ENCODE assay signal across 15 mouse cellular contexts in genomic region chr13:95880633-95881032, GRCm38 (mm10). TPM values are rescaled to one million over a fixed set of nuclear protein-coding genes. Genes with fewer than 3 reads are reported as not detected.
A peak's percentile ranks its signal among the peaks of the same experiment; 100 is the strongest.
DNase-seq lines count a peak whose midpoint lies in the region; ATAC-seq lines count a peak whose summit lies in the region.
"Had no signal": no experiment of that assay in that cellular context is flagged by ENCODE, and none has a peak within 500 bp of the region (broad histone marks: within the 10 kb centered on the region; RNA-seq: fewer than 3 reads in every experiment).

No protein-coding gene starts in this region.

- ATAC-seq in limb, embryonic 13.5 days (ENCODE audit: low FRiP score, low read depth) = peak; percentile 61; the same call in 1 of the 2 replicates
- ATAC-seq in embryonic facial prominence, embryonic 14.5 days (ENCODE audit: low read depth) = peak; percentile 88
- peak; percentile 79 for ATAC-seq in hindbrain, embryonic 16.5 days
- ATAC-seq: inflammation-experienced regulatory T-cells, adult 6 months; Patski had no signal

- 45% methylated on average over 6 of the region's 6 CpGs for WGBS in limb, embryonic 13.5 days
- WGBS in limb, embryonic 10.5 days = 84% methylated on average over 6 of the region's 6 CpGs
- WGBS in embryonic facial prominence, embryonic 14.5 days = 37% methylated on average over 6 of the region's 6 CpGs
- WGBS in hindbrain, embryonic 16.5 days = 53% methylated on average over 6 of the region's 6 CpGs

- H3K9me3 ChIP-seq in limb, embryonic 13.5 days = no peaks in the 10 kb centered on the region
- H3K9me3 ChIP-seq in limb, embryonic 10.5 days (replicated peaks) = no peaks in the 10 kb centered on the region
- H3K9me3 ChIP-seq in embryonic facial prominence, embryonic 14.5 days (ENCODE audit: control insufficient read depth, low read length) = peaks cover 4% of the 10 kb centered on the region; the same call in 1 of the 2 replicates
- H3K9me3 ChIP-seq in hindbrain, embryonic 16.5 days (ENCODE audit: control insufficient read depth, low read length) = no peaks in the 10 kb centered on the region
- H3K9me3 ChIP-seq: heart, embryonic 10.5 days had no signal

- H3K27ac ChIP-seq in limb, embryonic 13.5 days = 0 out of 2 replicates have a peak overlapping the region, but pooled peaks have one; percentile 3
- no peak overlapping the region for H3K27ac ChIP-seq in limb, embryonic 10.5 days
- H3K27ac ChIP-seq in embryonic facial prominence, embryonic 14.5 days (replicated peaks; ENCODE audit: low read depth, low read length) = no peak overlapping the region
- no peak overlapping the region for H3K27ac ChIP-seq in hindbrain, embryonic 16.5 days (ENCODE audit: low read depth, low read length)
- H3K27ac ChIP-seq: heart, embryonic 10.5 days; left cerebral cortex, adult 2 months; macrophage had no signal

- no peak overlapping the region for H3K9ac ChIP-seq in limb, embryonic 13.5 days
- no peak overlapping the region for H3K9ac ChIP-seq in embryonic facial prominence, embryonic 14.5 days (ENCODE audit: low read depth, low read length)
- H3K9ac ChIP-seq in hindbrain, embryonic 16.5 days (ENCODE audit: low read depth, low read length) = no peak overlapping the region

- H3K4me2 ChIP-seq in limb, embryonic 13.5 days (replicated peaks) = no peak overlapping the region
- no peak overlapping the region for H3K4me2 ChIP-seq in embryonic facial prominence, embryonic 14.5 days (ENCODE audit: low read depth, low read length)
- no peak overlapping the region for H3K4me2 ChIP-seq in hindbrain, embryonic 16.5 days (ENCODE audit: low read length)

- no peak overlapping the region for H3K4me3 ChIP-seq in limb, embryonic 13.5 days
- no peak overlapping the region for H3K4me3 ChIP-seq in limb, embryonic 10.5 days
- no peak overlapping the region for H3K4me3 ChIP-seq in embryonic facial prominence, embryonic 14.5 days (ENCODE audit: low read depth, low read length)
- H3K4me3 ChIP-seq in hindbrain, embryonic 16.5 days (ENCODE audit: low read length) = no peak overlapping the region
- H3K4me3 ChIP-seq: heart, embryonic 10.5 days; left cerebral cortex, adult 2 months had no signal

- no peaks in the 10 kb centered on the region for H3K27me3 ChIP-seq in limb, embryonic 13.5 days
- H3K27me3 ChIP-seq in limb, embryonic 10.5 days (ENCODE audit: low read depth, poor library complexity, severe bottlenecking) = no peaks in the 10 kb centered on the region
- no peaks in the 10 kb centered on the region for H3K27me3 ChIP-seq in embryonic facial prominence, embryonic 14.5 days (replicated peaks; ENCODE audit: control insufficient read depth, insufficient read depth, low read length)
- no peaks in the 10 kb centered on the region for H3K27me3 ChIP-seq in hindbrain, embryonic 16.5 days (replicated peaks; ENCODE audit: control insufficient read depth, insufficient read depth, low read length)
- H3K27me3 ChIP-seq: Patski had no signal

- DNase-seq in limb, embryonic 10.5 days (ENCODE audit: low spot score) = no peak
- DNase-seq in embryonic facial prominence, embryonic 14.5 days (ENCODE audit: low spot score) = peak; percentile 83
- DNase-seq in kidney, postnatal 4 days = peak; percentile 20 to 33
- DNase-seq in left cerebral cortex, adult 18-20 months (ENCODE audit: low spot score in 2 of 2) = no peak
- no peak for DNase-seq in thymus, postnatal 0 days (ENCODE audit: low spot score)
- DNase-seq in layer of hippocampus, adult 9-11 months = no peak
- DNase-seq: adrenal gland, adult 8-10 months; cerebellum, adult 11 months had no signal

- peaks cover 30% of the 10 kb centered on the region for H3K4me1 ChIP-seq in limb, embryonic 13.5 days
- peaks cover 16% of the 10 kb centered on the region for H3K4me1 ChIP-seq in limb, embryonic 10.5 days
- H3K4me1 ChIP-seq in embryonic facial prominence, embryonic 14.5 days (ENCODE audit: control insufficient read depth, insufficient read depth, low read length) = peaks cover 12% of the 10 kb centered on the region; the same call in 1 of the 2 replicates
- no peaks in the 10 kb centered on the region for H3K4me1 ChIP-seq in hindbrain, embryonic 16.5 days (ENCODE audit: control insufficient read depth, insufficient read depth, low read depth, low read length)
- H3K4me1 ChIP-seq: heart, embryonic 10.5 days had no signal

- no peaks in the 10 kb centered on the region for H3K36me3 ChIP-seq in limb, embryonic 13.5 days
- H3K36me3 ChIP-seq in limb, embryonic 10.5 days = no peaks in the 10 kb centered on the region
- H3K36me3 ChIP-seq in embryonic facial prominence, embryonic 14.5 days (ENCODE audit: control insufficient read depth, insufficient read depth, low read length) = no peaks in the 10 kb centered on the region
- H3K36me3 ChIP-seq in hindbrain, embryonic 16.5 days (ENCODE audit: control insufficient read depth, insufficient read depth, low read length) = no peaks in the 10 kb centered on the region
- H3K36me3 ChIP-seq: heart, embryonic 10.5 days had no signal

RNA-seq across cellular contexts. Expression of gene Iqgap2, which starts 11.1 kb away (rescaled TPM):
- polyA plus RNA-seq in limb, embryonic 13.5 days (2015; fragmentation: Nextera tagmentation; extraction: Ambion mirVana) = 12.6 and 13.6 TPM in 2 replicates
- polyA plus RNA-seq in limb, embryonic 10.5 days (2016; fragmentation: Nextera tagmentation; extraction: Ambion mirVana) = 7.1 and 9.7 TPM in 2 replicates
- 13.7 and 14.9 TPM in 2 replicates for polyA plus RNA-seq in embryonic facial prominence, embryonic 14.5 days (2014; fragmentation: Nextera tagmentation; extraction: Ambion mirVana)
- 3.5 and 3.8 TPM in 2 replicates for polyA plus RNA-seq in hindbrain, embryonic 16.5 days (2015; fragmentation: Nextera tagmentation; extraction: Ambion mirVana)
- total RNA-seq in left cerebral cortex, adult 18-20 months (2021) = 10 to 100 TPM; 16.1 to 19.7 TPM
- polyA plus RNA-seq in thymus, postnatal 0 days (2015; fragmentation: Nextera tagmentation; extraction: Ambion mirVana) = 10.1 and 12.7 TPM in 2 replicates

Comparison
In these comparisons a context has a peak if more than half of its experiments do, and no peak if none do; other contexts are left out.
1. DNase-seq: peak in embryonic facial prominence, embryonic 14.5 days (single experiment) and kidney, postnatal 4 days (2 of 2); none in limb, embryonic 10.5 days (single experiment), left cerebral cortex, adult 18-20 months (0 of 2), thymus, postnatal 0 days (single experiment) and layer of hippocampus, adult 9-11 months (single experiment).
2. Peak in every context shown above with its lines, with median percentiles within 50 percentile points of each other: ATAC-seq.